Mouse (Mus musculus): ENCODE results near the gene Klhl30. TPM values are rescaled to one million over a fixed set of nuclear protein-coding genes. Genes with fewer than 3 reads are reported as not detected.

The Klhl30 gene
- total RNA-seq, 2 experiments from 2014 or later, result not detected

GRCm38 (mm10) chr1:91364822-91365644, 14.2 kb downstream of the Klhl30 start:
- no peak for DNase-seq

- no peak for DNase-seq
Measured at GRCm38 (mm10) chr1:91365816-91366214, 15.0 kb downstream of the Klhl30 start.

GRCm38 (mm10) chr1:91366215-91367108, 15.6 kb downstream of the Klhl30 start, which contains the start of gene Erfe:
TSS of gene Erfe (plus strand) at chr1:91366430.
- DNase-seq, result peak; percentile 25 to 38

GRCm38 (mm10) chr1:91367295-91367694, 16.5 kb downstream of the Klhl30 start:
- no peak for DNase-seq

- no peak for DNase-seq
Measured at GRCm38 (mm10) chr1:91369408-91369807, 18.6 kb downstream of the Klhl30 start.

GRCm38 (mm10) chr1:91370055-91370454, 19.2 kb downstream of the Klhl30 start:
- DNase-seq, result no peak

GRCm38 (mm10) chr1:91373414-91373835, 22.6 kb downstream of the Klhl30 start:
- DNase-seq, result no peak

GRCm38 (mm10) chr1:91380453-91381090, 29.8 kb downstream of the Klhl30 start:
- DNase-seq, result peak; percentile 57 to 61

- no peak for DNase-seq
Measured at GRCm38 (mm10) chr1:91381091-91381471, 30.3 kb downstream of the Klhl30 start.

GRCm38 (mm10) chr1:91390369-91390768, 39.6 kb downstream of the Klhl30 start:
- DNase-seq, result no peak

- DNase-seq, result no peak
Measured at GRCm38 (mm10) chr1:91397927-91398259, 47.1 kb downstream of the Klhl30 start.

GRCm38 (mm10) chr1:91398260-91399062, 47.6 kb downstream of the Klhl30 start, which contains the start of gene Ilkap:
TSS of gene Ilkap (minus strand) at chr1:91398815.
- peak; percentile 77 to 80 for DNase-seq

- no peak for DNase-seq
Measured at GRCm38 (mm10) chr1:91404976-91405375, 54.2 kb downstream of the Klhl30 start.

GRCm38 (mm10) chr1:91405406-91406169, 54.8 kb downstream of the Klhl30 start:
- no peak for DNase-seq

GRCm38 (mm10) chr1:91407819-91408218, 57.0 kb downstream of the Klhl30 start:
- no peak for DNase-seq

- DNase-seq, result no peak
Measured at GRCm38 (mm10) chr1:91411631-91412285, 60.9 kb downstream of the Klhl30 start.

Measured in layer of hippocampus, postnatal 36 days (tissue).